Mouse (Mus musculus) ES-E14 (cell line): ENCODE measurements around the gene Dscam.

ENCODE experiments used
- MAFK ChIP-seq: IDR thresholded peaks from 2 replicates; pipeline ENCODE4 v1.6.1; 2014; ENCODE audit warnings: mild to moderate bottlenecking, low read depth, low read length, inconsistent platforms; ENCODE audit not compliant: insufficient read depth
- ZC3H11A ChIP-seq: IDR thresholded peaks from 2 replicates; pipeline ENCODE4 v1.6.1; 2012; ENCODE audit warnings: low read depth, mild to moderate bottlenecking, inconsistent platforms, low read length, borderline replicate concordance

DNA sequence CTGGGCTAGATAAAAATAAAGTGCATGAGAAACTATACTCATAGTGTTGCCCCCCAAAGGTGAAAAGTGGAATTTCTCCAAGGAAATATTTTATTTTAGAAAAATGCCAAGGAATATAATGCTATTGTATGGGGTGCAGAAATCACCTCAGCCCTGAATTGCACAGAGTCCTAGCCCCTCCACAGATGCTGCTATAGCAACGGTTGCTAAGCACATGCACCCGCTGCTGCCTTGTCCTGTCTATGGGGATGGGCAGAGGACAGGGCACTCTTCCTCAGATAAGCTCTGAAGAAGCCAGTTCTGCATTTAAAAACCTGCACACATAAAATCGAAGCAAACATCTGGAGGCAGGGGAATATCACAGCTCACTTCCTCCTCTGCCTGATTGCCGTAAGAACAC is 315.5 kb downstream of the Dscam start:
- no peak for TF ChIP-seq MAFK
- no peak for TF ChIP-seq ZC3H11A
